16 mouse cellular contexts compared by ENCODE assay signal in the genomic region with DNA sequence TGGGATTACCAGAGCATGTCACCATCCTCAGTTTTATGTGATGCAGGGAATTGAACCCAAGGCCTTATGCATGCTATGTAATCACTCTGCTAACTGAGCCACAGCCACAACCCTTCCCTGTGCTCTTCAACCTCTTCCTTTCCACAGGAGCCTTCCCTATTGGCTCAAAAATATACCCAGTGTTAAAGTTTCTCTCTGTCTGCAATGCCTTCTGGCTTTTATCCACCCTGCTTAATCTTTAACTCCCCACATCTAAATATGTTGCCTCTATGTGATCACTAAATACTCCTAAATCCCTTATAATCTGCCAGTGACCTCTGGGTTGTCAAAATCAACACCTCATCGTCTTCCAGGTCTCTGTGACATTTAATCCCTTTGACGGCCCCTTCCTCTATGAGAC.
"Had no signal": no experiment of that assay in that cellular context is flagged by ENCODE, and none has a peak within 500 bp of the region (broad histone marks: within the 10 kb centered on the region; RNA-seq: fewer than 3 reads in every experiment).

No protein-coding gene starts in this region.

- H3K27me3 ChIP-seq: limb, embryonic 13.5 days; liver, embryonic 15.5 days; neural tube, embryonic 12.5 days had no signal

- H3K9ac ChIP-seq: limb, embryonic 13.5 days; liver, embryonic 15.5 days; lung, embryonic 14.5 days; neural tube, embryonic 12.5 days had no signal

- H3K27ac ChIP-seq: kidney, postnatal 0 days; limb, embryonic 13.5 days; liver, embryonic 15.5 days; midbrain, embryonic 10.5 days; neural tube, embryonic 12.5 days had no signal

- H3K4me3 ChIP-seq: limb, embryonic 13.5 days; liver, embryonic 15.5 days; midbrain, embryonic 10.5 days; neural tube, embryonic 12.5 days had no signal

- H3K4me2 ChIP-seq: limb, embryonic 13.5 days; liver, embryonic 11.5 days; liver, embryonic 15.5 days; lung, embryonic 14.5 days; neural tube, embryonic 12.5 days had no signal

- H3K4me1 ChIP-seq: liver, embryonic 15.5 days had no signal

- DNase-seq: left cerebral cortex, postnatal 4 days; lung, embryonic 14.5 days; lung, postnatal 10 days; lung, postnatal 4 days; midbrain, embryonic 14.5 days; retina, postnatal 1 day; right cerebral cortex, postnatal 4 days; spleen, adult 18-20 months; thymus, adult 18-20 months; thymus, postnatal 14 days had no signal

- H3K36me3 ChIP-seq: limb, embryonic 13.5 days; liver, embryonic 15.5 days; midbrain, embryonic 10.5 days; neural tube, embryonic 12.5 days had no signal

- H3K9me3 ChIP-seq: limb, embryonic 13.5 days; liver, embryonic 15.5 days; midbrain, embryonic 10.5 days; neural tube, embryonic 12.5 days had no signal
